Mouse (Mus musculus) G1E (cell line): ENCODE data around the gene Map3k19. TPM values are rescaled to one million over a fixed set of nuclear protein-coding genes. Genes with fewer than 3 reads are reported as not detected.

ENCODE experiments used
- ATAC-seq: 2 replicates; pipeline ENCODE4 v1.8.0; 2016; ENCODE audit warnings: mild to moderate bottlenecking; ENCODE audit not compliant: insufficient number of reproducible peaks, poor library complexity, low FRiP score, severe bottlenecking; ENCODE audit errors: extremely low read depth
- DNase-seq: peaks from one replicate; pipeline ENCODE4 v3.0.0; 2012; ENCODE audit warnings: low spot score
- H3K27me3 ChIP-seq: 2 replicates; pipeline ENCODE4 v1.6.1; 2012; ENCODE audit warnings: mild to moderate bottlenecking, low read length, inconsistent platforms; ENCODE audit not compliant: insufficient read depth
- H3K36me3 ChIP-seq: replicated peaks from 2 replicates; pipeline ENCODE3; 2012; ENCODE audit warnings: mild to moderate bottlenecking, inconsistent platforms
- H3K4me1 ChIP-seq: 2 replicates; pipeline ENCODE4 v1.6.1; 2012; ENCODE audit warnings: low read depth, low read length, inconsistent platforms, mixed read lengths; ENCODE audit not compliant: insufficient read depth
- H3K4me3 ChIP-seq: 2 replicates; pipeline ENCODE4 v1.5.1; 2012; ENCODE audit warnings: low read depth, mild to moderate bottlenecking, inconsistent platforms, low read length, moderate library complexity, mixed read lengths
- H3K9me3 ChIP-seq: replicated peaks from 2 replicates; pipeline ENCODE4 v1.6.1; 2012; ENCODE audit warnings: inconsistent platforms
- CTCF ChIP-seq: IDR thresholded peaks from 2 replicates; pipeline ENCODE4 v1.5.1; 2012; ENCODE audit warnings: low read depth, low read length, inconsistent platforms, mixed read lengths
- GATA1 ChIP-seq: IDR thresholded peaks from 2 replicates; pipeline ENCODE4 v1.6.1; 2012; ENCODE audit warnings: borderline replicate concordance, low read length, inconsistent platforms, mixed read lengths
- GATA2 ChIP-seq: IDR thresholded peaks from 2 replicates; pipeline ENCODE4 v1.6.1; 2012; ENCODE audit warnings: low read depth, low read length, inconsistent platforms, borderline replicate concordance
- POLR2AphosphoS5 ChIP-seq: IDR thresholded peaks from 2 replicates; pipeline ENCODE4 v1.6.1; 2012; ENCODE audit warnings: low read depth, low read length, inconsistent platforms; ENCODE audit not compliant: insufficient replicate concordance
- TAL1 ChIP-seq: conservative IDR thresholded peaks from 2 replicates; pipeline ENCODE4 v1.6.1; 2012; ENCODE audit warnings: low read depth, low read length, inconsistent platforms, mixed read lengths
- polyA plus RNA-seq: library from polyadenylated mRNA; stranded (reverse); fragments of >175 nt; gene quantifications from 2 replicates; pipeline ENCODE4 v1.2.3, GENCODE M21; 2012
- total RNA-seq, 2 experiments: library from RNA; stranded (forward) in 1 of 2; stranded (reverse) in 1 of 2; fragments of 200-1000 nt in 1 of 2; fragments of >200 nt in 1 of 2; fragmentation: Nextera tagmentation in 1 of 2; gene quantifications; 2 replicates each; pipeline ENCODE4 v1.2.3; 2014 to 2017

Map3k19 gene
- total RNA-seq (2014; fragmentation: Nextera tagmentation) (not detected in 2 replicates), total RNA-seq (2017) (0.12 and 0.16 TPM in 2 replicates), polyA plus RNA-seq (not detected in 2 replicates)

GRCm38 (mm10) chr1:127854486-127855222, at the start of gene Map3k19:
Gene Map3k19 (minus strand): TSS chr1:127855031.
- Histone ChIP-seq H3K27me3 (peaks cover 8% of the 10 kb centered on the region), H3K4me3 (no peak within 1 kb of the TSS), H3K9me3 (peaks cover 10% of the 10 kb centered on the region), H3K36me3 (no peaks in the 10 kb centered on the region), H3K4me1 (peaks cover 5% of the 10 kb centered on the region; the same call in 1 of the 2 replicates)
- DNase-seq (no peak), ATAC-seq (no peak)
- TF ChIP-seq GATA1 (no peak), POLR2AphosphoS5 (no peak), TAL1 (no peak), GATA2 (no peak), CTCF (no peak)

GRCm38 (mm10) chr1:127899401-127899800, 44.6 kb upstream of the Map3k19 start:
- H3K36me3 ChIP-seq: peaks cover 40% of the 10 kb centered on the region
- H3K27me3 ChIP-seq: no peaks in the 10 kb centered on the region
- H3K4me3 ChIP-seq: no peak overlapping the region
- H3K4me1 ChIP-seq: no peaks in the 10 kb centered on the region; the same call in 1 of the 2 replicates
- ATAC-seq (no peak), DNase-seq (no peak)
- H3K9me3 ChIP-seq: no peaks in the 10 kb centered on the region
- TF ChIP-seq GATA1 (no peak), CTCF (no peak), TAL1 (no peak), POLR2AphosphoS5 (no peak), GATA2 (no peak)

GRCm38 (mm10) chr1:127869276-127869675, 14.4 kb upstream of the Map3k19 start:
- peaks cover 32% of the 10 kb centered on the region for H3K36me3 ChIP-seq
- TF ChIP-seq CTCF (no peak), GATA2 (no peak), GATA1 (no peak), TAL1 (no peak)
- no peak for ATAC-seq
- no peak for DNase-seq
- H3K4me3 ChIP-seq: peak overlapping the region; percentile 93
- no peaks in the 10 kb centered on the region for H3K27me3 ChIP-seq
- H3K9me3 ChIP-seq: no peaks in the 10 kb centered on the region
- peaks cover 21% of the 10 kb centered on the region for H3K4me1 ChIP-seq

GRCm38 (mm10) chr1:127868300-127869261, 13.8 kb upstream of the Map3k19 start, which contains the start of gene Rab3gap1:
Gene Rab3gap1 (plus strand): TSS chr1:127868773.
- peak within 1 kb of the TSS; percentile 93 for H3K4me3 ChIP-seq
- H3K9me3 ChIP-seq: no peaks in the 10 kb centered on the region
- DNase-seq (peak; percentile 89), ATAC-seq (peak; percentile 97)
- H3K36me3 ChIP-seq: peaks cover 31% of the 10 kb centered on the region
- H3K27me3 ChIP-seq: no peaks in the 10 kb centered on the region
- no peak for TF ChIP-seq GATA2
- no peak for TF ChIP-seq GATA1
- H3K4me1 ChIP-seq: peaks cover 21% of the 10 kb centered on the region

GRCm38 (mm10) chr1:127863806-127864205, 9.0 kb upstream of the Map3k19 start:
- no peaks in the 10 kb centered on the region for H3K36me3 ChIP-seq
- H3K9me3 ChIP-seq: no peaks in the 10 kb centered on the region
- peaks cover 4% of the 10 kb centered on the region for H3K4me1 ChIP-seq
- H3K4me3 ChIP-seq: no peak overlapping the region
- ATAC-seq: no peak
- peaks cover 3% of the 10 kb centered on the region for H3K27me3 ChIP-seq
- DNase-seq: no peak
- TF ChIP-seq GATA2 (no peak), GATA1 (no peak), TAL1 (no peak)

GRCm38 (mm10) chr1:127861900-127862299, 7.1 kb upstream of the Map3k19 start:
- H3K36me3 ChIP-seq: no peaks in the 10 kb centered on the region
- H3K9me3 ChIP-seq: no peaks in the 10 kb centered on the region
- ATAC-seq (no peak), DNase-seq (no peak)
- no peak for TF ChIP-seq GATA1
- no peak for TF ChIP-seq POLR2AphosphoS5
- no peak for TF ChIP-seq GATA2
- TF ChIP-seq TAL1: no peak
- no peak overlapping the region for H3K4me3 ChIP-seq
- H3K4me1 ChIP-seq: 0 out of 2 replicates have a peak, but pooled peaks cover 2% of the 10 kb centered on the region
- peaks cover 6% of the 10 kb centered on the region for H3K27me3 ChIP-seq
